In genomic region chr17:46433627-46434026, GRCm38 (mm10) we compare ENCODE assay signal across 8 mouse cellular contexts. TPM values are rescaled to one million over a fixed set of nuclear protein-coding genes. Genes with fewer than 3 reads are reported as not detected.
DNase-seq lines count a peak whose midpoint lies in the region; ATAC-seq lines count a peak whose summit lies in the region.

No protein-coding gene starts in this region.

- H3K27ac ChIP-seq in heart, embryonic 11.5 days (ENCODE audit: low read depth, low read length) = no peak overlapping the region
- H3K27ac ChIP-seq in embryonic facial prominence, embryonic 10.5 days (replicated peaks) = peak overlapping the region; percentile 44; the same call in 1 of the 2 replicates
- H3K27ac ChIP-seq in intestine, embryonic 16.5 days (ENCODE audit: low read length) = no peak overlapping the region
- no peak overlapping the region for H3K27ac ChIP-seq in liver, embryonic 15.5 days (replicated peaks)

- WGBS in heart, embryonic 11.5 days (ENCODE audit: insufficient replicate concordance) = 4% methylated on average over 17 of the region's 17 CpGs
- 4% methylated on average over 17 of the region's 17 CpGs for WGBS in embryonic facial prominence, embryonic 10.5 days
- WGBS in intestine, embryonic 16.5 days = 7% methylated on average over 17 of the region's 17 CpGs
- WGBS in liver, embryonic 15.5 days (ENCODE audit: insufficient replicate concordance) = 10% methylated on average over 17 of the region's 17 CpGs

- peaks cover 32% of the 10 kb centered on the region for H3K27me3 ChIP-seq in heart, embryonic 11.5 days (ENCODE audit: control insufficient read depth, insufficient read depth, low read length)
- peaks cover 81% of the 10 kb centered on the region for H3K27me3 ChIP-seq in embryonic facial prominence, embryonic 10.5 days (replicated peaks; ENCODE audit: low read depth, poor library complexity, severe bottlenecking)
- H3K27me3 ChIP-seq in intestine, embryonic 16.5 days (replicated peaks; ENCODE audit: control insufficient read depth, insufficient read depth, low read length) = no peaks in the 10 kb centered on the region
- peaks cover 66% of the 10 kb centered on the region for H3K27me3 ChIP-seq in liver, embryonic 15.5 days

- no peaks in the 10 kb centered on the region for H3K9me3 ChIP-seq in heart, embryonic 11.5 days (replicated peaks; ENCODE audit: control insufficient read depth, low read length)
- no peaks in the 10 kb centered on the region for H3K9me3 ChIP-seq in embryonic facial prominence, embryonic 10.5 days
- no peaks in the 10 kb centered on the region for H3K9me3 ChIP-seq in intestine, embryonic 16.5 days (ENCODE audit: control insufficient read depth, low read length)
- H3K9me3 ChIP-seq in liver, embryonic 15.5 days (replicated peaks) = no peaks in the 10 kb centered on the region

- intact Hi-C loops in heart, postnatal 10 days (cut with DNase I) = no loop called here

- DNase-seq in heart, postnatal 10 days = no peak
- DNase-seq in embryonic facial prominence, embryonic 10.5 days (ENCODE audit: low spot score) = peak; percentile 63
- DNase-seq in cerebellum, adult 8-10 months = no peak
- no peak for DNase-seq in ovary, postnatal 36 days (ENCODE audit: low spot score)
- no peak for DNase-seq in right cerebral cortex, postnatal 36 days (ENCODE audit: low spot score in 2 of 2)

- H3K36me3 ChIP-seq in heart, embryonic 11.5 days (ENCODE audit: control insufficient read depth, insufficient read depth, low read length) = no peaks in the 10 kb centered on the region
- no peaks in the 10 kb centered on the region for H3K36me3 ChIP-seq in embryonic facial prominence, embryonic 10.5 days (replicated peaks)
- no peaks in the 10 kb centered on the region for H3K36me3 ChIP-seq in intestine, embryonic 16.5 days (ENCODE audit: control insufficient read depth, insufficient read depth, low read length)
- no peaks in the 10 kb centered on the region for H3K36me3 ChIP-seq in liver, embryonic 15.5 days (replicated peaks)

- peak overlapping the region; percentile 63 for H3K9ac ChIP-seq in heart, embryonic 11.5 days (ENCODE audit: low read depth, low read length)
- H3K9ac ChIP-seq in intestine, embryonic 16.5 days (ENCODE audit: low read depth, low read length) = peak overlapping the region; percentile 45; the same call in 1 of the 2 replicates
- H3K9ac ChIP-seq in liver, embryonic 15.5 days = no peak overlapping the region

- peak overlapping the region; percentile 18 for H3K4me3 ChIP-seq in heart, embryonic 11.5 days (ENCODE audit: low read depth, low read length)
- peak overlapping the region; percentile 50 for H3K4me3 ChIP-seq in embryonic facial prominence, embryonic 10.5 days
- peak overlapping the region; percentile 23 for H3K4me3 ChIP-seq in intestine, embryonic 16.5 days (ENCODE audit: low read length)
- no peak overlapping the region for H3K4me3 ChIP-seq in liver, embryonic 15.5 days (replicated peaks)

- peak overlapping the region; percentile 59 for H3K4me2 ChIP-seq in heart, embryonic 11.5 days
- peak overlapping the region; percentile 49 for H3K4me2 ChIP-seq in intestine, embryonic 16.5 days (ENCODE audit: low read depth, low read length)
- H3K4me2 ChIP-seq in liver, embryonic 15.5 days = peak overlapping the region; percentile 33

- 0 out of 2 replicates have a peak, but pooled peaks have one; percentile 31 for ATAC-seq in heart, embryonic 11.5 days (replicated peaks; ENCODE audit: insufficient number of reproducible peaks, low FRiP score, low TSS enrichment)
- peak; percentile 60 for ATAC-seq in intestine, embryonic 16.5 days
- ATAC-seq in liver, embryonic 15.5 days (ENCODE audit: insufficient read depth) = no peak

- H3K4me1 ChIP-seq in heart, embryonic 11.5 days (ENCODE audit: control insufficient read depth, insufficient read depth, low read length) = peaks cover 13% of the 10 kb centered on the region
- peaks cover 36% of the 10 kb centered on the region for H3K4me1 ChIP-seq in embryonic facial prominence, embryonic 10.5 days
- H3K4me1 ChIP-seq in intestine, embryonic 16.5 days (ENCODE audit: control insufficient read depth, insufficient read depth, low read length) = peaks cover 7% of the 10 kb centered on the region; the same call in 1 of the 2 replicates
- peaks cover 4% of the 10 kb centered on the region; the same call in 1 of the 2 replicates for H3K4me1 ChIP-seq in liver, embryonic 15.5 days (replicated peaks)

RNA-seq across cellular contexts. Expression of gene Slc22a7, which starts 4.6 kb away (rescaled TPM):
- 0.20 TPM in 1 of 2 replicates, not detected in the other for polyA plus RNA-seq in heart, embryonic 11.5 days (2014; fragmentation: Nextera tagmentation; extraction: Ambion mirVana)
- not detected for total RNA-seq in heart, postnatal 10 days (2021)
- polyA plus RNA-seq in embryonic facial prominence, embryonic 10.5 days (2016; fragmentation: Nextera tagmentation; extraction: Ambion mirVana) = not detected in 2 replicates
- polyA plus RNA-seq in intestine, embryonic 16.5 days (2015; fragmentation: Nextera tagmentation; extraction: Ambion mirVana) = not detected in 2 replicates
- not detected in 2 replicates for polyA plus RNA-seq in liver, embryonic 15.5 days (2015; fragmentation: Nextera tagmentation; extraction: Ambion mirVana)

RNA-seq across cellular contexts. Expression of gene Crip3, which starts 4.9 kb away (rescaled TPM):
- 0.39 and 0.97 TPM in 2 replicates for polyA plus RNA-seq in heart, embryonic 11.5 days (2014; fragmentation: Nextera tagmentation; extraction: Ambion mirVana)
- under 1 TPM in 1 of 2 experiments, not detected in 1; 0.26 TPM for total RNA-seq in heart, postnatal 10 days (2021)
- polyA plus RNA-seq in embryonic facial prominence, embryonic 10.5 days (2016; fragmentation: Nextera tagmentation; extraction: Ambion mirVana) = 0.77 TPM in 1 of 2 replicates, not detected in the other
- polyA plus RNA-seq in intestine, embryonic 16.5 days (2015; fragmentation: Nextera tagmentation; extraction: Ambion mirVana) = 0.16 and 0.35 TPM in 2 replicates
- not detected in 2 replicates for polyA plus RNA-seq in liver, embryonic 15.5 days (2015; fragmentation: Nextera tagmentation; extraction: Ambion mirVana)

RNA-seq across cellular contexts. Expression of gene Zfp318, which starts 50.1 kb away (rescaled TPM):
- polyA plus RNA-seq in heart, embryonic 11.5 days (2014; fragmentation: Nextera tagmentation; extraction: Ambion mirVana) = 6.1 and 8.2 TPM in 2 replicates
- 10 to 100 TPM; 22.5 to 25.3 TPM for total RNA-seq in heart, postnatal 10 days (2021)
- 10.5 and 12.6 TPM in 2 replicates for polyA plus RNA-seq in embryonic facial prominence, embryonic 10.5 days (2016; fragmentation: Nextera tagmentation; extraction: Ambion mirVana)
- polyA plus RNA-seq in intestine, embryonic 16.5 days (2015; fragmentation: Nextera tagmentation; extraction: Ambion mirVana) = 2.3 and 2.8 TPM in 2 replicates
- polyA plus RNA-seq in liver, embryonic 15.5 days (2015; fragmentation: Nextera tagmentation; extraction: Ambion mirVana) = 1.5 and 1.7 TPM in 2 replicates

RNA-seq across cellular contexts. Expression of gene Ttbk1, which starts 53.8 kb away (rescaled TPM):
- 0.04 and 0.07 TPM in 2 replicates for polyA plus RNA-seq in heart, embryonic 11.5 days (2014; fragmentation: Nextera tagmentation; extraction: Ambion mirVana)
- total RNA-seq in heart, postnatal 10 days (2021) = under 1 TPM; 0.40 to 0.48 TPM
- 0.67 and 0.80 TPM in 2 replicates for polyA plus RNA-seq in embryonic facial prominence, embryonic 10.5 days (2016; fragmentation: Nextera tagmentation; extraction: Ambion mirVana)
- polyA plus RNA-seq in intestine, embryonic 16.5 days (2015; fragmentation: Nextera tagmentation; extraction: Ambion mirVana) = 0.15 and 0.16 TPM in 2 replicates
- 0.01 TPM in 2 replicates for polyA plus RNA-seq in liver, embryonic 15.5 days (2015; fragmentation: Nextera tagmentation; extraction: Ambion mirVana)
